Mouse (Mus musculus): ENCODE data around the gene Sergef. TPM values are rescaled to one million over a fixed set of nuclear protein-coding genes. Genes with fewer than 3 reads are reported as not detected.

Gene Sergef
- polyA plus RNA-seq, 1 experiment = 8.6 TPM

DNA sequence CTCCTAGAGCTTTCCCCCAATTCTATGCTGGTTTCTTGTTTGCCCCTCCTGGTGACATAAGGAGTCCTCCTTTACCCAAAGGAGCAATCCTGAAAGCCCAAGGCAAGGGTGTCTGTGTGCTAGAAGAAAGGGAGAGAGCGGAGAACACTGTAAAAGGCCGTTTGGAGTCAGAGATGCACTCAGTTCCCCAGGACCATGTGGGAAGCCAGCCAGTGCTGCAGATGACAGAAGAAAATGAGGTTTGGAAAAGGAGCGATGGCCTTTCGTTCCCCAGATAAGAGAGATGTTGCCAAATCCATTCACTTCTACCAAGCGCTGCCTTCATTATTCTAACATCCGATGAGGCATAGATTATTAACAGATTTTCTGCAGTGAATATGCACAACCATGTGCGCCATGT lies 48.1 kb downstream of the Sergef start:
- Histone ChIP-seq H3K79me2 (ENCODE audit: control insufficient read depth, insufficient read depth) (no peaks in the 10 kb centered on the region), H3K36me3 (ENCODE audit: control insufficient read depth, insufficient read depth) (no peaks in the 10 kb centered on the region), H3ac (ENCODE audit: control insufficient read depth, insufficient read length, low read depth) (no peak overlapping the region), H3K79me3 (ENCODE audit: low read depth) (no peaks in the 10 kb centered on the region), H3K4me3 (ENCODE audit: insufficient read depth, poor library complexity, severe bottlenecking) (no peak overlapping the region), H3K27me3 (ENCODE audit: control insufficient read depth, insufficient read depth, insufficient read length) (no peaks in the 10 kb centered on the region)
- TF ChIP-seq USF1 (IDR thresholded peaks at IDR 0.05; ENCODE audit: low read depth) (no peak), MYOG (IDR thresholded peaks at IDR 0.05; ENCODE audit: control insufficient read depth, extremely low read depth, insufficient read length) (no peak), CEBPB (IDR thresholded peaks at IDR 0.05; ENCODE audit: low read depth) (no peak), FOSL1 (IDR thresholded peaks at IDR 0.05; ENCODE audit: insufficient read depth, low read length, poor library complexity, severe bottlenecking) (no peak), MYOD1 (IDR thresholded peaks at IDR 0.05; ENCODE audit: control insufficient read depth, insufficient read length, low read depth) (no peak), CTCF (IDR thresholded peaks at IDR 0.05; ENCODE audit: control insufficient read depth, insufficient read depth, insufficient read length) (no peak), MAX (IDR thresholded peaks at IDR 0.05) (no peak)

DNA sequence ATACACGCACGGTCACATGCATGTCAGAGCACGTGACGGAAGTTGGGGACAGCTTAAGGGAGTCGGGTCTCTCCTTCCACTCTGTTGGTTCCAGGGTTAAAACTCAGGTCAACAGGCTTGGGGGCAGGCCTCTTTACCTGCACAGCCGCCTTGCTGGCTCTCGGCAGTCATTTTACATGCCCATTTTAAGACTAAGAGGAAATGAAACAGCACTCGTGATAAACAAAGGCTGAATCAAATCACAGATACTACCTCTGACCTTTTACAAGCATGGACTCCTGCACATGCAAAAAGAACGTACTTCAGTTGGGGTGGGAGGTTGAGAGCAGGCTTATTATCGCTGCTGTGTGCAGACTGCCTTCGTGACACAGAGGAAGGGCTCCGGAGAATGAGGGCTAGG lies 50.4 kb downstream of the Sergef start:
- Histone ChIP-seq H3K79me2 (ENCODE audit: control insufficient read depth, insufficient read depth) (no peaks in the 10 kb centered on the region), H3K4me3 (ENCODE audit: insufficient read depth, poor library complexity, severe bottlenecking) (no peak overlapping the region)

DNA sequence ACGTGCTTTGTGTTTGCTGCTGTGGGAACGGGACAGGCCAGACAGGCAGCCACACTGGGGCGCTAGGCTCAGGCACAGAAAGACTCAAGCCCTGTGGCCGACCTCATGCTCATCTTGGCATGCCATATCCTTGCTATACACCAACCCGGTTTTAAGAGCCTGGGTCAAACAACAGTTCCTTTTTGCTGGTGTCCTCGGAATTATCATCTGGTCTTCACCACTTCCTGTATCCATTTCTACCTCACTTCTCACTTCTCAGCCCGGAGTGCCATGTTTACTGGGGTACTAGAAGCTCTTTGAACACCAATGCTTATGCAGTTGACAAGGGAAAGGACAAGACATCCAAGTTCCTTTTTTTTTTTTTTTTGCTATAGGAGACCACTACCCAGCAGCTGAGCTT lies 51.6 kb downstream of the Sergef start:
- Histone ChIP-seq H3K79me2 (ENCODE audit: control insufficient read depth, insufficient read depth) (no peaks in the 10 kb centered on the region), H3K27me3 (ENCODE audit: control insufficient read depth, insufficient read depth, insufficient read length) (no peaks in the 10 kb centered on the region), H3ac (ENCODE audit: control insufficient read depth, insufficient read length, low read depth) (no peak overlapping the region), H3K4me3 (ENCODE audit: insufficient read depth, poor library complexity, severe bottlenecking) (no peak overlapping the region), H3K36me3 (ENCODE audit: control insufficient read depth, insufficient read depth) (no peaks in the 10 kb centered on the region), H3K79me3 (ENCODE audit: low read depth) (no peaks in the 10 kb centered on the region)
- TF ChIP-seq FOSL1 (IDR thresholded peaks at IDR 0.05; ENCODE audit: insufficient read depth, low read length, poor library complexity, severe bottlenecking) = no peak
- TF ChIP-seq USF1 (IDR thresholded peaks at IDR 0.05; ENCODE audit: low read depth) = no peak
- no peak for TF ChIP-seq CEBPB (IDR thresholded peaks at IDR 0.05; ENCODE audit: low read depth)
- no peak for TF ChIP-seq MYOG (IDR thresholded peaks at IDR 0.05; ENCODE audit: control insufficient read depth, extremely low read depth, insufficient read length)
- no peak for TF ChIP-seq CTCF (IDR thresholded peaks at IDR 0.05; ENCODE audit: control insufficient read depth, insufficient read depth, insufficient read length)
- no peak for TF ChIP-seq MYOD1 (IDR thresholded peaks at IDR 0.05; ENCODE audit: control insufficient read depth, insufficient read length, low read depth)
- no peak for TF ChIP-seq MAX (IDR thresholded peaks at IDR 0.05)

More for the DNA sequence above, 50.4 kb downstream of the Sergef start:
- no peak overlapping the region for H3ac ChIP-seq (ENCODE audit: control insufficient read depth, insufficient read length, low read depth)
- H3K79me3 ChIP-seq (ENCODE audit: low read depth) = no peaks in the 10 kb centered on the region
- no peak for TF ChIP-seq MYOG (IDR thresholded peaks at IDR 0.05; ENCODE audit: control insufficient read depth, extremely low read depth, insufficient read length)
- TF ChIP-seq FOSL1 (IDR thresholded peaks at IDR 0.05; ENCODE audit: insufficient read depth, low read length, poor library complexity, severe bottlenecking) = no peak
- H3K36me3 ChIP-seq (ENCODE audit: control insufficient read depth, insufficient read depth) = no peaks in the 10 kb centered on the region
- no peaks in the 10 kb centered on the region for H3K27me3 ChIP-seq (ENCODE audit: control insufficient read depth, insufficient read depth, insufficient read length)

DNA sequence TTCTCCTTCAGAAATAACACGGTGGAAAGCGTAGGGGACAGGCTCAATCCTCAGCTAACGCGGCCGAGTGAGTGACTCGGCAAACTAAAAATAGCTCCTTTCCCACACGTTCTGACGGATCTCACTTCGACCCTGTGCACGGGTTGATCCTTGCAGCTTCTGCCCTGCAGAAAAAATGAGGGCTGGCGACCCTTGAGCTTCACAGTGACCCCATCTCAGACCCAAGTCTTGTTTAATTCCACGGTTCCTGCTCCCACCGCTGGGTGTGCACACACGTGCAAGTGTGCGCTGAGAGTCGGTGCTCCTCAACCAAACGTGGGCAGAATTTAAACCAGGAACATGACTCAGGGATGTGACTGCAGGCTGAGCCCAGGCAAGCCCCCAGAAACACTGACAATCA lies 52.1 kb downstream of the Sergef start:
- Histone ChIP-seq H3K27me3 (ENCODE audit: control insufficient read depth, insufficient read depth, insufficient read length) (no peaks in the 10 kb centered on the region), H3K4me3 (ENCODE audit: insufficient read depth, poor library complexity, severe bottlenecking) (no peak overlapping the region), H3K79me3 (ENCODE audit: low read depth) (no peaks in the 10 kb centered on the region), H3ac (ENCODE audit: control insufficient read depth, insufficient read length, low read depth) (no peak overlapping the region), H3K79me2 (ENCODE audit: control insufficient read depth, insufficient read depth) (no peaks in the 10 kb centered on the region), H3K36me3 (ENCODE audit: control insufficient read depth, insufficient read depth) (no peaks in the 10 kb centered on the region)
- TF ChIP-seq MYOD1 (IDR thresholded peaks at IDR 0.05; ENCODE audit: control insufficient read depth, insufficient read length, low read depth) = no peak
- no peak for TF ChIP-seq USF1 (IDR thresholded peaks at IDR 0.05; ENCODE audit: low read depth)
- no peak for TF ChIP-seq MAX (IDR thresholded peaks at IDR 0.05)
- no peak for TF ChIP-seq MYOG (IDR thresholded peaks at IDR 0.05; ENCODE audit: control insufficient read depth, extremely low read depth, insufficient read length)
- no peak for TF ChIP-seq CEBPB (IDR thresholded peaks at IDR 0.05; ENCODE audit: low read depth)
- TF ChIP-seq CTCF (IDR thresholded peaks at IDR 0.05; ENCODE audit: control insufficient read depth, insufficient read depth, insufficient read length) = no peak
- TF ChIP-seq FOSL1 (IDR thresholded peaks at IDR 0.05; ENCODE audit: insufficient read depth, low read length, poor library complexity, severe bottlenecking) = no peak

DNA sequence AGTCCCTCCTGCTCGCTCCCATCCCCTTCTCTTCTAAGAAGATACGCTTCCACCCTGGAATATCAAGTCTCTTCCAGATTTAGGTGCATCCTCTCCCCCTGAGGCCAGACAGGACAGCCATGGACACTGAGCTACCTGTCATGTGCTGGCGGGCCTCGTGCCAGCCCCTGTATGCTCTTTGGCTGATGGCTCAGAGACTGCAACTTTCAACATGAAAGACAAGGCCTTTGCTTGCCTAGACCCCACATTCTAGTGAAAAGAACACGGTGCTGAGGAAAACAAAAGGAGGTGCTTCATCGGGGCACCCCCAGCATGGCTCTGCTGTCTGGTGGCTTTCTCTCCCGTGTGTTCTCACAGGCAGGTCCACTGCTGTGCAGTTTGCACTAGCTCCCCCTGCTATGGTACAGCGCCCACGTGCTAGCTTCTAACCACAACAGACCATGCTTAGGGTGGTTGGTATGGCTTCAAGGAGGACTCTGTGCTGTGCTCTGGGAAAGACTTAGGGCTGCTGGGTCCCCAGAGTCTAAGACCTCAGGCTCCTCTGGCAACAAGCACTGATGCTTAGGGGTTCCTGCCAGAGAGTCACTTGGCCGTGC lies 52.9 kb downstream of the Sergef start:
- H3K4me3 ChIP-seq (ENCODE audit: insufficient read depth, poor library complexity, severe bottlenecking) = no peak overlapping the region
- no peaks in the 10 kb centered on the region for H3K79me2 ChIP-seq (ENCODE audit: control insufficient read depth, insufficient read depth)
- TF ChIP-seq MYOD1 (IDR thresholded peaks at IDR 0.05; ENCODE audit: control insufficient read depth, insufficient read length, low read depth) (no peak), CEBPB (IDR thresholded peaks at IDR 0.05; ENCODE audit: low read depth) (no peak), USF1 (IDR thresholded peaks at IDR 0.05; ENCODE audit: low read depth) (no peak), MYOG (IDR thresholded peaks at IDR 0.05; ENCODE audit: control insufficient read depth, extremely low read depth, insufficient read length) (no peak), MAX (IDR thresholded peaks at IDR 0.05) (no peak)
- H3K27me3 ChIP-seq (ENCODE audit: control insufficient read depth, insufficient read depth, insufficient read length) = no peaks in the 10 kb centered on the region
- H3K36me3 ChIP-seq (ENCODE audit: control insufficient read depth, insufficient read depth) = no peaks in the 10 kb centered on the region
- H3K79me3 ChIP-seq (ENCODE audit: low read depth) = no peaks in the 10 kb centered on the region
- no peak overlapping the region for H3ac ChIP-seq (ENCODE audit: control insufficient read depth, insufficient read length, low read depth)

DNA sequence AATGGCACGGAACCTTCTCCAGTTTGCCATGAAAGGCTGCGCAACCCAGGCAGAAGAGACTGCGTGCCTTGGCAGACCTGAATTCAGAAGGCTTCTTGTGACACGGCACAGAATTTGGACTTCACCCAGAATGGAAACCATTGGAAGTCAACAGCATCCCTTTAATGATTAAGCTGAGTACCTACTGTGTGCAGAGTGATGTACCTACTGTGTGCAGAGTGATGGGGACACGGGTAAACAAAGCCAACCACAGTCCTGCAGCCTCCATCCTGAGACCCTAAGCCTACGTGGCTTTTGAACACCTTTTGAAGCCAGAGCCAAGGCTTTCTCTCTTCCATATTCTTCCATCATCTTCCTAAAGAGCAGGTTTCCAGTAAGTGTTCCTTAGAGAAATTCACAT lies 56.9 kb downstream of the Sergef start:
- H3ac ChIP-seq (ENCODE audit: control insufficient read depth, insufficient read length, low read depth) = no peak overlapping the region
- H3K4me3 ChIP-seq (ENCODE audit: insufficient read depth, poor library complexity, severe bottlenecking) = no peak overlapping the region
- H3K79me2 ChIP-seq (ENCODE audit: control insufficient read depth, insufficient read depth) = no peaks in the 10 kb centered on the region
- H3K79me3 ChIP-seq (ENCODE audit: low read depth) = no peaks in the 10 kb centered on the region
- no peak for TF ChIP-seq USF1 (IDR thresholded peaks at IDR 0.05; ENCODE audit: low read depth)
- TF ChIP-seq CTCF (IDR thresholded peaks at IDR 0.05; ENCODE audit: control insufficient read depth, insufficient read depth, insufficient read length) = no peak
- no peaks in the 10 kb centered on the region for H3K36me3 ChIP-seq (ENCODE audit: control insufficient read depth, insufficient read depth)
- no peaks in the 10 kb centered on the region for H3K27me3 ChIP-seq (ENCODE audit: control insufficient read depth, insufficient read depth, insufficient read length)

Measured in C2C12 (cell line).